In genomic region chr13:26464096-26464495, GRCm38 (mm10) we compare ENCODE assay signal across 20 mouse cellular contexts.
DNase-seq lines count a peak whose midpoint lies in the region; ATAC-seq and TF ChIP-seq lines count a peak whose summit lies in the region.
"Had no signal": no experiment of that assay in that cellular context is flagged by ENCODE, and none has a peak within 500 bp of the region (broad histone marks: within the 10 kb centered on the region; RNA-seq: fewer than 3 reads in every experiment).

No protein-coding gene starts in this region.

- no peak overlapping the region for H3K9ac ChIP-seq in midbrain, postnatal 0 days (replicated peaks; ENCODE audit: low read length, poor library complexity, severe bottlenecking)
- H3K9ac ChIP-seq in forebrain, embryonic 12.5 days: no peak overlapping the region
- H3K9ac ChIP-seq: embryonic facial prominence, embryonic 12.5 days; forebrain, embryonic 13.5 days; heart, embryonic 12.5 days; hindbrain, embryonic 15.5 days had no signal

- no peaks in the 10 kb centered on the region for H3K27me3 ChIP-seq in midbrain, postnatal 0 days (ENCODE audit: insufficient read depth, low read length)
- H3K27me3 ChIP-seq in midbrain, embryonic 10.5 days (ENCODE audit: low read depth, poor library complexity, severe bottlenecking): no peaks in the 10 kb centered on the region
- H3K27me3 ChIP-seq in forebrain, embryonic 12.5 days: no peaks in the 10 kb centered on the region
- H3K27me3 ChIP-seq: embryonic facial prominence, embryonic 12.5 days; forebrain, embryonic 13.5 days; heart, embryonic 12.5 days; hindbrain, embryonic 15.5 days; Patski had no signal

- no peak overlapping the region for H3K4me2 ChIP-seq in midbrain, postnatal 0 days (ENCODE audit: low read depth, low read length, poor library complexity, severe bottlenecking)
- no peak overlapping the region for H3K4me2 ChIP-seq in forebrain, embryonic 12.5 days
- H3K4me2 ChIP-seq: embryonic facial prominence, embryonic 12.5 days; forebrain, embryonic 13.5 days; heart, embryonic 12.5 days; hindbrain, embryonic 15.5 days had no signal

- H3K4me3 ChIP-seq in midbrain, postnatal 0 days (ENCODE audit: low read depth, low read length): no peak overlapping the region
- H3K4me3 ChIP-seq in midbrain, embryonic 10.5 days: no peak overlapping the region
- H3K4me3 ChIP-seq in forebrain, embryonic 12.5 days (replicated peaks): no peak overlapping the region
- H3K4me3 ChIP-seq: embryonic facial prominence, embryonic 12.5 days; forebrain, embryonic 13.5 days; gastrocnemius, adult 2 months; heart, embryonic 12.5 days; hindbrain, embryonic 10.5 days; hindbrain, embryonic 15.5 days had no signal

- no peaks in the 10 kb centered on the region for H3K4me1 ChIP-seq in midbrain, postnatal 0 days (ENCODE audit: insufficient read depth, low read length)
- no peaks in the 10 kb centered on the region for H3K4me1 ChIP-seq in midbrain, embryonic 10.5 days
- H3K4me1 ChIP-seq in forebrain, embryonic 12.5 days: 0 out of 2 replicates have a peak, but pooled peaks cover 3% of the 10 kb centered on the region
- H3K4me1 ChIP-seq: heart, embryonic 12.5 days; hindbrain, embryonic 10.5 days had no signal

- H3K27ac ChIP-seq in midbrain, postnatal 0 days (ENCODE audit: low read depth, low read length): no peak overlapping the region
- no peak overlapping the region for H3K27ac ChIP-seq in midbrain, embryonic 10.5 days (replicated peaks)
- no peak overlapping the region for H3K27ac ChIP-seq in forebrain, embryonic 12.5 days
- H3K27ac ChIP-seq: embryonic facial prominence, embryonic 12.5 days; forebrain, embryonic 13.5 days; gastrocnemius, adult 2 months; hindbrain, embryonic 10.5 days; hindbrain, embryonic 15.5 days had no signal

- no peak for TF ChIP-seq CTCF in midbrain, postnatal 0 days (IDR thresholded peaks at IDR 0.05)

- no peaks in the 10 kb centered on the region for H3K36me3 ChIP-seq in midbrain, postnatal 0 days (ENCODE audit: insufficient read depth, low read length)
- no peaks in the 10 kb centered on the region for H3K36me3 ChIP-seq in midbrain, embryonic 10.5 days
- H3K36me3 ChIP-seq in forebrain, embryonic 12.5 days (replicated peaks): no peaks in the 10 kb centered on the region
- H3K36me3 ChIP-seq: embryonic facial prominence, embryonic 12.5 days; heart, embryonic 12.5 days; hindbrain, embryonic 10.5 days; hindbrain, embryonic 15.5 days had no signal

- H3K9me3 ChIP-seq in midbrain, postnatal 0 days (ENCODE audit: low read length): no peaks in the 10 kb centered on the region
- H3K9me3 ChIP-seq in midbrain, embryonic 10.5 days (replicated peaks): no peaks in the 10 kb centered on the region
- no peaks in the 10 kb centered on the region for H3K9me3 ChIP-seq in forebrain, embryonic 12.5 days
- H3K9me3 ChIP-seq: embryonic facial prominence, embryonic 12.5 days; forebrain, embryonic 13.5 days; heart, embryonic 12.5 days; hindbrain, embryonic 10.5 days; hindbrain, embryonic 15.5 days had no signal

- ATAC-seq in midbrain, postnatal 0 days (ENCODE audit: low FRiP score): no peak
- no peak for ATAC-seq in forebrain, embryonic 12.5 days (ENCODE audit: low FRiP score)
- ATAC-seq: activated CD4-positive, CD25-positive, alpha-beta regulatory T cell, adult 4 months; forebrain, embryonic 13.5 days; inflammation-experienced regulatory T-cells, adult 6 months; intestine, postnatal 0 days; Patski had no signal

- DNase-seq in cerebellum, adult 11-12 months: peak; percentile 3
- no peak for DNase-seq in cerebellum, adult 11 months
- DNase-seq in midbrain, postnatal 0 days (ENCODE audit: low spot score): peak; percentile 47
- DNase-seq in midbrain, embryonic 10.5 days (ENCODE audit: low spot score): no peak
- peak; percentile 37 for DNase-seq in brain, adult 2 months (ENCODE audit: low read depth, low spot score)
- peak; percentile 32 to 42 for DNase-seq in cerebellum, postnatal 14 days
- no peak for DNase-seq in kidney, adult 9 months
- DNase-seq: adrenal gland, postnatal 14 days; gastrocnemius, adult 2 months; gastrocnemius, postnatal 25 days had no signal

Comparison
In these comparisons a context has a peak if more than half of its experiments do, and no peak if none do; other contexts are left out.
1. DNase-seq: peak in cerebellum, adult 11-12 months (single experiment), midbrain, postnatal 0 days (single experiment), brain, adult 2 months (single experiment) and cerebellum, postnatal 14 days (2 of 2); none in cerebellum, adult 11 months (single experiment), midbrain, embryonic 10.5 days (single experiment) and kidney, adult 9 months (single experiment).